Mouse (Mus musculus) ES-Bruce4 (cell line): ENCODE results near the gene 1190005I06Rik. TPM values are rescaled to one million over a fixed set of nuclear protein-coding genes. Genes with fewer than 3 reads are reported as not detected.
A peak's percentile ranks its signal among the peaks of the same experiment; 100 is the strongest.

Experiments used
- H3K27ac ChIP-seq: 2 replicates; pipeline ENCODE4 v1.5.1; 2012; ENCODE audit warnings: low read length, inconsistent platforms; ENCODE audit not compliant: insufficient read depth
- H3K27me3 ChIP-seq: 2 replicates; pipeline ENCODE4 v1.6.1; 2012; ENCODE audit warnings: mild to moderate bottlenecking, low read length, inconsistent platforms; ENCODE audit not compliant: control insufficient read depth, poor library complexity, insufficient read depth, severe bottlenecking
- H3K36me3 ChIP-seq: 2 replicates; pipeline ENCODE4 v1.6.1; 2012; ENCODE audit warnings: inconsistent platforms, mild to moderate bottlenecking, low read length, moderate library complexity; ENCODE audit not compliant: control insufficient read depth, poor library complexity, insufficient read depth, severe bottlenecking
- H3K4me1 ChIP-seq: one replicate; pipeline ENCODE4 v1.8.1; 2011; ENCODE audit warnings: low read length; ENCODE audit not compliant: control insufficient read depth, insufficient read depth
- H3K4me3 ChIP-seq: 2 replicates; pipeline ENCODE4 v1.5.1; 2011; ENCODE audit warnings: low read depth, mild to moderate bottlenecking, low read length
- H3K9ac ChIP-seq: 2 replicates; pipeline ENCODE4 v1.6.1; 2012; ENCODE audit warnings: low read depth, mild to moderate bottlenecking, inconsistent platforms; ENCODE audit not compliant: poor library complexity, severe bottlenecking
- H3K9me3 ChIP-seq: replicated peaks from 2 replicates; pipeline ENCODE4 v1.6.1; 2012; ENCODE audit warnings: mild to moderate bottlenecking, low read length, inconsistent platforms; ENCODE audit not compliant: control insufficient read depth, poor library complexity, insufficient read depth, severe bottlenecking
- CTCF ChIP-seq: IDR thresholded peaks from one replicate; pipeline ENCODE4 v1.8.1; 2011; ENCODE audit warnings: low read depth, low read length
- EP300 ChIP-seq: IDR thresholded peaks from 2 replicates; pipeline ENCODE4 v1.6.1; 2011; ENCODE audit warnings: low read depth, low read length; ENCODE audit not compliant: insufficient read depth
- POLR2A ChIP-seq: IDR thresholded peaks from one replicate; pipeline ENCODE4 v1.8.1; 2011; ENCODE audit warnings: low read length; ENCODE audit not compliant: insufficient read depth
- polyA plus RNA-seq: library from polyadenylated mRNA; stranded (reverse); fragments of >200 nt; gene quantifications from 2 replicates; pipeline ENCODE4 v1.2.4, GENCODE M21; 2011; ENCODE audit warnings: low read depth; ENCODE audit not compliant: missing spikeins, insufficient read depth, insufficient read length

Gene 1190005I06Rik
- polyA plus RNA-seq, 1 experiment, result 12.4 TPM

DNA sequence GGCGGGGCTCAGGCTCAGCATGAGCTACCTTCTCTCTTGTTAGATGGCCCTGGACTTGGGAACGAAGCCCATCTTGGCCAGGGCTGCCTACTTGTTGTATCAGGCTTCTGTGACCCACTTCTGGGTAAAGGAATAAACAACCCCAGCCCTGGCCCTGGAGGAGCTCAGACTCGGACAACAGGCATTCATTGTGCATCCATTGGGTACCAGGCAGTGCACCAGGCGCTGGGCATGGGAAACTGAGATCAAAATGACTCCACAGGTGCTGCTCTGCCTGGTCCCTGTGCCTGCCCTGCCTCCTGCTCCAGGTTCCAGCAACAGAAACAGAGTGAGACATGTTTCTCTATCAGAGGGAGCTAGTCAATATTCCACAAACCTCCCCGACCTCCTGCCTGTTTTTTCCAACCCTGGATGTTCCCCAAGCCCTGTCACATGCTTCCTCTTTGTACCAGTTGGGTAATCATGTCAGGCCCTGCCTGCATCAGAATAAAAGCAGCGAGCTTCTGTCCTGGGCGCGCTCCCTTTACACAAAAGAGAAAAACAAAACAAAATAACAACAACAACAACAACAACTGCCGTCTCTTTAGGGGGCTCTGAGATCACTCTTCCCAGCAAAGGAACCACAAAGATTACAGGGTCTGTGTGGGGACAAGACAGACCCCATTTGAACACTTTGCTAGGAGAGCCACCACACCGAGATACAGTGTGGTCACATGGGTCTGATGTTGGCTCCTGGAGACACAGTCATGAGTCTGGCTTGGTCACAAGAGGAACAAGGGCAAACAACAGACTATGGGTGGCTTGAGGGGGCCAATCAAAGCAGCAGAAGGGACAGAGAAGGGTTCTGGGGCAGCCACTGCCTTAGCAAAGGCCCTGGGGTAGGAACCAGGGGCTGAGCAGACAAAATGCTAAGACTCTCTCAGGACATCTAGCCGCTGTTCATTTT, 27.9 kb downstream of the 1190005I06Rik start:
- TF ChIP-seq POLR2A (no peak), CTCF (no peak), EP300 (no peak)
- H3K4me1 ChIP-seq, result no peaks in the 10 kb centered on the region
- H3K27ac ChIP-seq, result peak overlapping the region; percentile 12
- H3K27me3 ChIP-seq, result no peaks in the 10 kb centered on the region
- H3K36me3 ChIP-seq, result no peaks in the 10 kb centered on the region
- no peaks in the 10 kb centered on the region for H3K9me3 ChIP-seq
- peak overlapping the region; percentile 3; the same call in 1 of the 2 replicates for H3K9ac ChIP-seq
- H3K4me3 ChIP-seq, result no peak overlapping the region

DNA sequence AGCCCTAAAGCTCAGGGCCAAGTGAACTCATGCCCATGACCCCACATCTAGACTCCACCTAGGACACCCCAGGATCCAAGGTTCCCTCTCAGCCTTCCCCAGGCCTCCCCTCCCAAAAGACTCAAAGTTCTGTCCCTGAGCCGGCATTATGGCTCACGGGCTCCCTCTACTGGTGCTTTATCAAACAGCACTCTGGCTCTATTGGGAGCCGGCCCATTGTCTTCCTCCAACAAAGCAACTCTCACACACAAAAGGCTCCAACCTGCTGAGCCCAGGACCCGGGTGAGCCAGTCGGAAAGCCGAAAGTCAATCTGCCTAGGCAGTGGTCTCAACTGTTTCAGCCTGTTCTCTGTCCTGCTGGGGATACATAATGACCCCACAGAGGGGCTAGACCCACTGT, 29.3 kb downstream of the 1190005I06Rik start:
- TF ChIP-seq CTCF (peak; percentile 84), POLR2A (no peak), EP300 (0 out of 2 replicates have a peak, but pooled peaks have one; percentile 15)
- Histone ChIP-seq H3K9me3 (no peaks in the 10 kb centered on the region), H3K4me1 (no peaks in the 10 kb centered on the region), H3K27me3 (no peaks in the 10 kb centered on the region), H3K4me3 (no peak overlapping the region), H3K27ac (peak overlapping the region; percentile 76), H3K36me3 (no peaks in the 10 kb centered on the region), H3K9ac (peak overlapping the region; percentile 13; the same call in 1 of the 2 replicates)

DNA sequence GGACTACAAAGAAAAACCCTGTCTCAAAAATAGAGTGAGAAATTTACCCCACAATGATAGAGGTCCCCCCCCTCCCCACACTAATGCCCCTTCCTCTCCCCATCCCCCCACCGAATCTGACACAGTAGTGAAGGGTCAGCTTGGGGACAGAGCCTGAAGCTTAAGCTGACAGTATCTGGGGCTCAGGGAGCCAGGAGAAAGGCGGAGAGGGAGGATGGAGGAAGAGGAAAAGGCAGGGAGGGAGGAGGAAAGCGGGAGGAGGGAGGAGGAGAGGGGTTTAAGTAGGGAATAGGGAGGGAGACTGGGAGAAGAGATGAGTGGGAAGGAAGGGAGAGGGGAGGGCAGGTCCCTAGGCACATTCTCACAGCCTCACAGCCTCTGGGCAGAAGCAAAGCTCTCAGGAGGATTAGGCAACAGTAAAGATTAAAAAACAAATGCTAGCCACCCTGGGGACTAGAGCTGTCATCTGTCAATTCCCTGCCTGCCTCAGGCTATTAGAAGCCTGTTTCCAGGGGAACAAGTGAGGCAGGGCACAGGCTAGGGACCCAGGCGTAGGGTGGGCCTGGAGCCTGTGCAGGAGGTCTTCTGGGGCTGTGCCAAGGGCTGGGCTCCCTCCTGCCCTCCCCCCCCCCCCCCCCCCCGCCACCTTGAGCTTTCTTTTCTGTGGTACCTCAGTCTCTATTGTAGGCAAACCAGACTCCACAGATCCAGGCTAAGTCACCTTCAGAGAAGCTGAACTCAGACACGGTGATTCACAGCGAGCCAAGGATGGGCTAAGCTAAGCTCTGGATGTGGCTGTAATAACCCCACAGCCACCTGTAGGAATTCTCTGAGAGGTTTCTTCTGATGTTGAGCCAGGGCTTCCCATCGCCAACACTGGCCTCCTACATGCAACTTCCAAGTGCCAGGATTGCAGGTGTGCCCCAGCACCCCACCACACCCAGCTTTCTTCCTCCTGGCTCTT, 30.5 kb downstream of the 1190005I06Rik start:
- H3K27me3 ChIP-seq, result no peaks in the 10 kb centered on the region
- H3K9ac ChIP-seq, result no peak overlapping the region
- H3K9me3 ChIP-seq, result no peaks in the 10 kb centered on the region
- H3K27ac ChIP-seq, result no peak overlapping the region
- H3K36me3 ChIP-seq, result no peaks in the 10 kb centered on the region
- TF ChIP-seq EP300 (no peak), POLR2A (no peak), CTCF (no peak)
- H3K4me3 ChIP-seq, result no peak overlapping the region
- no peaks in the 10 kb centered on the region for H3K4me1 ChIP-seq

DNA sequence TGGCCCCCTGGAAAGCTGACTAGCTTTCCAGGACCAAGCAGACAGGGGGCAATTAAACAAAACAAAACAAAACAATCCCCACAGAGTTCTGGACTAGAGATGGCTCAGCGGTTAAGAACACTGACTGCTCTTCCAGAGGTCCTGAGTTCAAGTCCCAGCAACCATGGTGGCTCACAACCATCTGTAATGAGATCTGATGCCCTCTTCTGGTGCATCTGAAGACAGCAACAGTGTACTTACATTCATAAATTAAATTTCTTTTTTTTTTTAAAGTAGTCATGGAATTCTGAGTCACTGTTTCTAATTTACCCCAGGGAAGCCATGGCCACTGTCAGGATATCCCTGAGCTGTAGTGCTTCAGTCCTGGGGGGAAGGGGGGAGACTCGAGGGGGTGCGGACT, 32.9 kb downstream of the 1190005I06Rik start:
- Histone ChIP-seq H3K27me3 (no peaks in the 10 kb centered on the region), H3K36me3 (no peaks in the 10 kb centered on the region), H3K4me3 (no peak overlapping the region), H3K9ac (no peak overlapping the region), H3K4me1 (no peaks in the 10 kb centered on the region), H3K27ac (no peak overlapping the region), H3K9me3 (no peaks in the 10 kb centered on the region)
- no peak for TF ChIP-seq EP300
- TF ChIP-seq CTCF, result no peak
- TF ChIP-seq POLR2A, result no peak

DNA sequence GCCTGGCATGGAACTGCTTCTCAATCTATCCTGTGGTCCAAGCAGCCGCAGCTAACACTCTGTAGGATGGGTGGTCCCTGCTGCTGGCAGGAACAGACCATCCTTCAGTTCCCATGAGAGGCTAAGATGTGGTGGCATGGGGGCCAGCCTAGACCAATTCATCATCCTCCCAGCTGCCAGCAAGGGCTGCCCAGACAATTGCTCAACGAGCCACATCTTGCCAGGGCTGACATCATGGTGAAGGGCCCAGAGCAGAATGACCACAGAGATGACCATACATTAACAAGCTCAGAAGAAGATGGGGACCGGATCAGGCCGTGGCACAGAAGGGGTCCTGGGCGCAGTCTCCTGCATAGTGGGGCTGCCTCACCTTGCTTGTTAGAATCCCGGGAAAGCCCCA, 36.6 kb downstream of the 1190005I06Rik start:
- H3K4me1 ChIP-seq, result no peaks in the 10 kb centered on the region
- H3K9ac ChIP-seq, result no peak overlapping the region
- H3K4me3 ChIP-seq, result no peak overlapping the region
- no peak overlapping the region for H3K27ac ChIP-seq
- TF ChIP-seq POLR2A, result no peak
- no peak for TF ChIP-seq CTCF
- no peak for TF ChIP-seq EP300
- no peaks in the 10 kb centered on the region for H3K27me3 ChIP-seq
- no peaks in the 10 kb centered on the region for H3K9me3 ChIP-seq
- no peaks in the 10 kb centered on the region for H3K36me3 ChIP-seq
